Mouse (Mus musculus) liver, embryonic 14.5 days (tissue): ENCODE data around the gene Urb1. TPM values are rescaled to one million over a fixed set of nuclear protein-coding genes. Genes with fewer than 3 reads are reported as not detected.

ENCODE experiments used
- ATAC-seq: fragments of 200-750 bp; cut with Nextera tagmentation; 2 replicates; pipeline ENCODE4 v1.8.0; 2017; ENCODE audit warnings: moderate number of reproducible peaks, mild to moderate bottlenecking, moderate library complexity; ENCODE audit not compliant: insufficient read depth
- DNase-seq, 3 experiments: peaks; one replicate each; pipeline ENCODE4 v3.0.0-alpha.2; 2012 to 2013; ENCODE audit warnings: low read depth in 3 of 3, low spot score in 3 of 3
- H3K27ac ChIP-seq: fragments of 300-500 bp; sonication (generic); 2 replicates; pipeline ENCODE4 v1.5.1; 2014; ENCODE audit warnings: moderate library complexity, mild to moderate bottlenecking, control low read depth, inconsistent platforms
- H3K27me3 ChIP-seq: fragments of 300-500 bp; sonication (generic); 2 replicates; pipeline ENCODE4 v1.6.1; 2014; ENCODE audit warnings: mild to moderate bottlenecking, low read length, moderate library complexity; ENCODE audit not compliant: control insufficient read depth, insufficient read depth
- H3K36me3 ChIP-seq: fragments of 300-500 bp; sonication (generic); replicated peaks from 2 replicates; pipeline ENCODE4 v1.6.1; 2014; ENCODE audit warnings: low read depth; ENCODE audit not compliant: control insufficient read depth, insufficient read depth
- H3K4me1 ChIP-seq, 2 experiments: fragments of 200-500 bp in 1 of 2; fragments of 300-500 bp in 1 of 2; sonication (generic) in 1 of 2; replicated peaks; 2 replicates each; pipeline ENCODE4 v1.6.1; 2012 to 2014; ENCODE audit warnings: antibody characterized with exemption in 1 of 2, inconsistent platforms in 1 of 2, low read length in 1 of 2; ENCODE audit not compliant: control insufficient read depth in 2 of 2, insufficient read depth in 2 of 2
- H3K4me2 ChIP-seq: fragments of 300-500 bp; sonication (generic); 2 replicates; pipeline ENCODE4 v1.6.1; 2014; ENCODE audit warnings: low read depth, mild to moderate bottlenecking, control low read depth, moderate library complexity
- H3K4me3 ChIP-seq, 2 experiments: fragments of 200-500 bp in 1 of 2; fragments of 300-500 bp in 1 of 2; sonication (generic) in 1 of 2; 2 replicates each; pipeline ENCODE4 v1.5.1; 2012 to 2014; ENCODE audit warnings: low read depth in 2 of 2, low read length in 2 of 2, mild to moderate bottlenecking in 2 of 2, control low read depth in 1 of 2, inconsistent platforms in 1 of 2, moderate library complexity in 1 of 2; ENCODE audit not compliant: insufficient read depth in 1 of 2
- H3K9ac ChIP-seq: fragments of 300-500 bp; sonication (generic); replicated peaks from 2 replicates; pipeline ENCODE4 v1.6.1; 2014; ENCODE audit warnings: mild to moderate bottlenecking, control low read depth, moderate library complexity
- H3K9me3 ChIP-seq: fragments of 300-500 bp; sonication (generic); 2 replicates; pipeline ENCODE4 v1.6.1; 2016; ENCODE audit warnings: low read length, mixed read lengths; ENCODE audit not compliant: control insufficient read depth
- CTCF ChIP-seq: IDR thresholded peaks from 2 replicates; pipeline ENCODE4 v1.5.1; 2016; ENCODE audit warnings: antibody characterized with exemption, low read depth, control low read depth
- EP300 ChIP-seq: IDR thresholded peaks from 2 replicates; pipeline ENCODE4 v1.6.1; 2016; ENCODE audit warnings: antibody characterized with exemption, low read depth
- WGBS: fragments of 180-500 bp; shearing (Covaris S2); extraction: QIAGEN DNeasy Blood & Tissue Kit; methylation state at CpG from one replicate; pipeline ENCODE4 v1.1.7; 2014; ENCODE audit not compliant: insufficient replicate concordance; 5-methylcytosine and 5-hydroxymethylcytosine counted together
- polyA plus RNA-seq, 2 experiments: library from polyadenylated mRNA; depleted of rRNA in 1 of 2; stranded (reverse) in 1 of 2; unstranded in 1 of 2; fragments of >200 nt; fragmentation: Nextera tagmentation in 1 of 2; extraction: Ambion mirVana in 1 of 2; gene quantifications; 2 replicates each; pipeline versions ENCODE4 v1.2.1 to v1.2.3; 2012 to 2014

The Urb1 gene
- polyA plus RNA-seq, 2 experiments, result 3.6 to 5.0 TPM

GRCm38 (mm10) chr16:90775946-90776520, 34.2 kb downstream of the Urb1 start:
- 71% methylated on average over 10 of the region's 10 CpGs for WGBS
- no peak overlapping the region for H3K27ac ChIP-seq
- ATAC-seq (no peak), DNase-seq (no peak)
- no peaks in the 10 kb centered on the region for H3K9me3 ChIP-seq
- no peaks in the 10 kb centered on the region for H3K27me3 ChIP-seq
- no peak overlapping the region for H3K9ac ChIP-seq
- no peak for TF ChIP-seq EP300
- no peak overlapping the region for H3K4me2 ChIP-seq
- no peaks in the 10 kb centered on the region for H3K4me1 ChIP-seq
- H3K4me3 ChIP-seq, result no peak overlapping the region
- peaks cover 14% of the 10 kb centered on the region for H3K36me3 ChIP-seq

GRCm38 (mm10) chr16:90774646-90775045, 35.6 kb downstream of the Urb1 start:
- Histone ChIP-seq H3K9me3 (no peaks in the 10 kb centered on the region), H3K36me3 (peaks cover 14% of the 10 kb centered on the region), H3K9ac (no peak overlapping the region), H3K27me3 (no peaks in the 10 kb centered on the region), H3K4me2 (no peak overlapping the region), H3K4me1 (no peaks in the 10 kb centered on the region), H3K27ac (no peak overlapping the region), H3K4me3 (no peak overlapping the region)
- WGBS, result 82% methylated on average over 6 of the region's 6 CpGs
- TF ChIP-seq EP300, result no peak
- TF ChIP-seq CTCF, result no peak
- DNase-seq, result no peak
- ATAC-seq, result no peak

GRCm38 (mm10) chr16:90774216-90774615, 36.0 kb downstream of the Urb1 start:
- H3K9me3 ChIP-seq, result no peaks in the 10 kb centered on the region
- no peaks in the 10 kb centered on the region for H3K27me3 ChIP-seq
- H3K4me1 ChIP-seq, result no peaks in the 10 kb centered on the region
- ATAC-seq, result no peak
- DNase-seq, result no peak
- no peak overlapping the region for H3K27ac ChIP-seq
- peaks cover 15% of the 10 kb centered on the region for H3K36me3 ChIP-seq
- WGBS, result 81% methylated on average over 12 of the region's 12 CpGs
- H3K9ac ChIP-seq, result no peak overlapping the region
- TF ChIP-seq EP300, result no peak
- TF ChIP-seq CTCF, result no peak
- no peak overlapping the region for H3K4me3 ChIP-seq
- H3K4me2 ChIP-seq, result no peak overlapping the region

DNA sequence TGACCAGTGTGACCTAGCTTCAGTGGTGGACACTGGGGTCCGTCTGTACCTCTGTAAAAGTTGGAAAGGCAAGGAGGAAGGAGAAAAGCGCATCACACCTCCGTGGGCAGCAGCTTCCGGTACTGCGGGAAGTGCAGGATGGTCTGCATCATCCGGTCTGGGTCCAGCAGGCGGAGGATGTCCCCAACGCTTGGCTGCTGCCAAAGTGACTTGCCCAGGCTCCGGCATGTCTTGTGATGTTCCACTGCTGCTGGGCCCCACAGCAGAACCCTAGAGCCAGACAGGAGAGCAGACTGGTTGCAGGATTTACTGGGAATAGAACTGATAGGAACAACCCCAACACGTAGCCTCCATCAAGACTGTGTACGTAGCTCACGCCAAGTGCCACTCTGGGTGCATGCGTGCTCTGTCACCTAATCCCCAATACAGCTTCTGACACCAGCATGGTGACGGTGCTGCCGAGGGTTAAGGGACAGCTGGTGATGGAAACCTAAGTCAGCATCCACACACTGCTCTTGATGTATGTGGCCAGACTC, 43.2 kb downstream of the Urb1 start:
- ATAC-seq (no peak), DNase-seq (no peak)
- 84% methylated on average over 15 of the region's 15 CpGs for WGBS
- no peaks in the 10 kb centered on the region for H3K27me3 ChIP-seq
- H3K36me3 ChIP-seq, result peaks cover 9% of the 10 kb centered on the region
- TF ChIP-seq EP300, result no peak
- no peak for TF ChIP-seq CTCF
- peaks cover 0 to under 1% of the 10 kb centered on the region in 2 experiments; a peak in 1 of 4 replicates for H3K4me1 ChIP-seq
- no peak overlapping the region for H3K27ac ChIP-seq
- H3K9ac ChIP-seq, result no peak overlapping the region
- H3K9me3 ChIP-seq, result no peaks in the 10 kb centered on the region
- no peak overlapping the region for H3K4me3 ChIP-seq
- no peak overlapping the region for H3K4me2 ChIP-seq

- H3K4me2 ChIP-seq, result no peak overlapping the region
- TF ChIP-seq EP300 (no peak), CTCF (no peak)
- H3K27ac ChIP-seq, result no peak overlapping the region
- DNase-seq (no peak), ATAC-seq (no peak)
- no peaks in the 10 kb centered on the region for H3K27me3 ChIP-seq
- H3K36me3 ChIP-seq, result peaks cover 12% of the 10 kb centered on the region
- no peak overlapping the region for H3K4me3 ChIP-seq
- 77% methylated on average over 9 of the region's 9 CpGs for WGBS
- H3K9ac ChIP-seq, result no peak overlapping the region
- H3K4me1 ChIP-seq, result peaks cover 14 to 17% of the 10 kb centered on the region in 2 experiments
- no peaks in the 10 kb centered on the region for H3K9me3 ChIP-seq
Measured at GRCm38 (mm10) chr16:90765195-90765877, 44.9 kb downstream of the Urb1 start.
